Comparison of ENCODE assay signal across 24 mouse cellular contexts in genomic region chr9:25550196-25550595, GRCm38 (mm10).
DNase-seq lines count a peak whose midpoint lies in the region; ATAC-seq lines count a peak whose summit lies in the region.
"Had no signal": no experiment of that assay in that cellular context is flagged by ENCODE, and none has a peak within 500 bp of the region (broad histone marks: within the 10 kb centered on the region; RNA-seq: fewer than 3 reads in every experiment).

No protein-coding gene starts in this region.

- no peaks in the 10 kb centered on the region for H3K36me3 ChIP-seq in liver, embryonic 13.5 days
- H3K36me3 ChIP-seq: embryonic facial prominence, embryonic 13.5 days; forebrain, embryonic 12.5 days; hindbrain, embryonic 15.5 days; limb, embryonic 15.5 days; midbrain, embryonic 12.5 days; neural tube, embryonic 15.5 days had no signal

- peak; percentile 6 to 40 for DNase-seq in kidney, adult 8-10 months
- DNase-seq in kidney, postnatal 4 days: no peak
- peak; percentile 7 for DNase-seq in liver
- DNase-seq in liver, embryonic 13.5 days: no peak
- peak; percentile 75 for DNase-seq in yolk sac, embryonic 10.5 days (ENCODE audit: low spot score)
- no peak for DNase-seq in frontal cortex, postnatal 10 days (ENCODE audit: low spot score in 2 of 2)
- DNase-seq: adrenal gland, adult 2 months; cerebellum, adult 11-12 months; cerebellum, postnatal 14 days; embryo, embryonic 11 days; gastrocnemius, postnatal 10 days; thymus, adult 18-20 months; thymus, postnatal 36 days had no signal

- H3K4me1 ChIP-seq in liver, embryonic 13.5 days (replicated peaks): peaks cover 3% of the 10 kb centered on the region; the same call in 1 of the 2 replicates
- H3K4me1 ChIP-seq: hindbrain, embryonic 15.5 days; midbrain, embryonic 12.5 days; neural tube, embryonic 15.5 days had no signal

- peak; percentile 66 for ATAC-seq in liver, embryonic 13.5 days (ENCODE audit: low read depth)
- no peak for ATAC-seq in inflammation-experienced regulatory T-cells, adult 6 months
- ATAC-seq: lung, postnatal 0 days had no signal

- H3K4me3 ChIP-seq in liver, embryonic 13.5 days (replicated peaks): no peak overlapping the region
- H3K4me3 ChIP-seq: embryonic facial prominence, embryonic 13.5 days; erythroblast, embryonic 14.5 days; forebrain, embryonic 12.5 days; hindbrain, embryonic 15.5 days; limb, embryonic 15.5 days; midbrain, embryonic 12.5 days; neural tube, embryonic 15.5 days had no signal

- H3K9me3 ChIP-seq in liver, embryonic 13.5 days (replicated peaks): no peaks in the 10 kb centered on the region
- H3K9me3 ChIP-seq: embryonic facial prominence, embryonic 13.5 days; forebrain, embryonic 12.5 days; hindbrain, embryonic 15.5 days; limb, embryonic 15.5 days; midbrain, embryonic 12.5 days; neural tube, embryonic 15.5 days had no signal

- 59% methylated on average over 7 of the region's 7 CpGs for WGBS in liver, embryonic 13.5 days (ENCODE audit: insufficient replicate concordance)

- H3K9ac ChIP-seq in liver, embryonic 13.5 days: no peak overlapping the region
- H3K9ac ChIP-seq: embryonic facial prominence, embryonic 13.5 days; forebrain, embryonic 12.5 days; hindbrain, embryonic 15.5 days; limb, embryonic 15.5 days; midbrain, embryonic 12.5 days; neural tube, embryonic 15.5 days had no signal

- H3K27ac ChIP-seq in liver, embryonic 13.5 days: peak overlapping the region; percentile 44; the same call in 1 of the 2 replicates
- H3K27ac ChIP-seq: embryonic facial prominence, embryonic 13.5 days; forebrain, embryonic 12.5 days; hindbrain, embryonic 15.5 days; kidney, postnatal 0 days; limb, embryonic 15.5 days; midbrain, embryonic 12.5 days; neural tube, embryonic 15.5 days had no signal

- H3K4me2 ChIP-seq in liver, embryonic 13.5 days: no peak overlapping the region
- H3K4me2 ChIP-seq: embryonic facial prominence, embryonic 13.5 days; forebrain, embryonic 12.5 days; heart, embryonic 11.5 days; hindbrain, embryonic 15.5 days; limb, embryonic 15.5 days; midbrain, embryonic 12.5 days; neural tube, embryonic 15.5 days had no signal

- no peaks in the 10 kb centered on the region for H3K27me3 ChIP-seq in liver, embryonic 13.5 days
- H3K27me3 ChIP-seq: embryonic facial prominence, embryonic 13.5 days; forebrain, embryonic 12.5 days; hindbrain, embryonic 15.5 days; limb, embryonic 15.5 days; midbrain, embryonic 12.5 days; neural tube, embryonic 15.5 days had no signal

Comparison
In these comparisons a context has a peak if more than half of its experiments do, and no peak if none do; other contexts are left out.
1. DNase-seq: peak in kidney, adult 8-10 months (2 of 2), liver (single experiment) and yolk sac, embryonic 10.5 days (single experiment); none in kidney, postnatal 4 days (0 of 2), liver, embryonic 13.5 days (single experiment) and frontal cortex, postnatal 10 days (0 of 2).